Mouse (Mus musculus): ENCODE results near the gene Tmem186. TPM values are rescaled to one million over a fixed set of nuclear protein-coding genes. Genes with fewer than 3 reads are reported as not detected.

Gene Tmem186
- total and polyA plus RNA-seq, 2 experiments from 2014 or later: 14.8 to 21.8 TPM

GRCm38 (mm10) chr16:8670041-8671035, 32.8 kb upstream of the Tmem186 start:
- Histone ChIP-seq H3K4me3 (ENCODE audit: low read depth, low read length) (peak overlapping the region; percentile 72), H3K4me1 (ENCODE audit: control insufficient read depth, insufficient read depth) (peaks cover 50% of the 10 kb centered on the region), H3K27me3 (ENCODE audit: control insufficient read depth, insufficient read depth, low read length) (no peaks in the 10 kb centered on the region), H3K27ac (ENCODE audit: low read depth) (peak overlapping the region; percentile 88), H3K4me2 (ENCODE audit: low read depth, low read length) (peak overlapping the region; percentile 79), H3K9ac (replicated peaks; ENCODE audit: low read depth, low read length) (peak overlapping the region; percentile 51), H3K9me3 (replicated peaks; ENCODE audit: control insufficient read depth, low read length) (no peaks in the 10 kb centered on the region), H3K36me3 (replicated peaks; ENCODE audit: control insufficient read depth, insufficient read depth, low read length) (no peaks in the 10 kb centered on the region)
- no peak for ATAC-seq (ENCODE audit: insufficient read depth, low read depth)
- DNase-seq (ENCODE audit: low spot score): no peak
- TF ChIP-seq EP300 (IDR thresholded peaks at IDR 0.05; ENCODE audit: low read depth) (no peak), CTCF (IDR thresholded peaks at IDR 0.05; ENCODE audit: low read depth) (no peak)
- 16% methylated on average over 15 of the region's 15 CpGs for WGBS

- H3K4me2 ChIP-seq (ENCODE audit: low read depth, low read length): peak overlapping the region; percentile 79
- ATAC-seq (ENCODE audit: insufficient read depth, low read depth) (no peak), DNase-seq (ENCODE audit: low spot score) (no peak)
- no peaks in the 10 kb centered on the region for H3K27me3 ChIP-seq (ENCODE audit: control insufficient read depth, insufficient read depth, low read length)
- no peaks in the 10 kb centered on the region for H3K36me3 ChIP-seq (replicated peaks; ENCODE audit: control insufficient read depth, insufficient read depth, low read length)
- H3K27ac ChIP-seq (ENCODE audit: low read depth): peak overlapping the region; percentile 30; the same call in 1 of the 2 replicates
- no peak overlapping the region for H3K4me3 ChIP-seq (ENCODE audit: low read depth, low read length)
- WGBS: 54% methylated on average over 5 of the region's 5 CpGs
- no peak for TF ChIP-seq CTCF (IDR thresholded peaks at IDR 0.05; ENCODE audit: low read depth)
- no peak for TF ChIP-seq EP300 (IDR thresholded peaks at IDR 0.05; ENCODE audit: low read depth)
- peaks cover 50% of the 10 kb centered on the region for H3K4me1 ChIP-seq (ENCODE audit: control insufficient read depth, insufficient read depth)
- H3K9ac ChIP-seq (replicated peaks; ENCODE audit: low read depth, low read length): no peak overlapping the region
- H3K9me3 ChIP-seq (replicated peaks; ENCODE audit: control insufficient read depth, low read length): no peaks in the 10 kb centered on the region
Measured at GRCm38 (mm10) chr16:8669432-8669831, 31.9 kb upstream of the Tmem186 start.

GRCm38 (mm10) chr16:8668386-8668785, 30.9 kb upstream of the Tmem186 start:
- H3K9me3 ChIP-seq (replicated peaks; ENCODE audit: control insufficient read depth, low read length): no peaks in the 10 kb centered on the region
- H3K27me3 ChIP-seq (ENCODE audit: control insufficient read depth, insufficient read depth, low read length): no peaks in the 10 kb centered on the region
- H3K4me1 ChIP-seq (ENCODE audit: control insufficient read depth, insufficient read depth): peaks cover 50% of the 10 kb centered on the region
- DNase-seq (ENCODE audit: low spot score) (no peak), ATAC-seq (ENCODE audit: insufficient read depth, low read depth) (no peak)
- H3K36me3 ChIP-seq (replicated peaks; ENCODE audit: control insufficient read depth, insufficient read depth, low read length): no peaks in the 10 kb centered on the region
- WGBS: 52% methylated on average over 2 of the region's 2 CpGs
- peak overlapping the region; percentile 81 for H3K27ac ChIP-seq (ENCODE audit: low read depth)
- TF ChIP-seq CTCF (IDR thresholded peaks at IDR 0.05; ENCODE audit: low read depth) (no peak), EP300 (IDR thresholded peaks at IDR 0.05; ENCODE audit: low read depth) (no peak)
- no peak overlapping the region for H3K4me2 ChIP-seq (ENCODE audit: low read depth, low read length)
- H3K4me3 ChIP-seq (ENCODE audit: low read depth, low read length): no peak overlapping the region
- no peak overlapping the region for H3K9ac ChIP-seq (replicated peaks; ENCODE audit: low read depth, low read length)

GRCm38 (mm10) chr16:8667814-8668213, 30.3 kb upstream of the Tmem186 start:
- H3K4me2 ChIP-seq (ENCODE audit: low read depth, low read length): peak overlapping the region; percentile 11; the same call in 1 of the 2 replicates
- ATAC-seq (ENCODE audit: insufficient read depth, low read depth): no peak

GRCm38 (mm10) chr16:8667261-8667660, 29.7 kb upstream of the Tmem186 start:
- peak overlapping the region; percentile 81 for H3K27ac ChIP-seq (ENCODE audit: low read depth)
- no peak overlapping the region for H3K4me3 ChIP-seq (ENCODE audit: low read depth, low read length)
- H3K4me1 ChIP-seq (ENCODE audit: control insufficient read depth, insufficient read depth): peaks cover 50% of the 10 kb centered on the region
- peak; percentile 46 for DNase-seq (ENCODE audit: low spot score)
- peak overlapping the region; percentile 11; the same call in 1 of the 2 replicates for H3K4me2 ChIP-seq (ENCODE audit: low read depth, low read length)
- H3K9me3 ChIP-seq (replicated peaks; ENCODE audit: control insufficient read depth, low read length): no peaks in the 10 kb centered on the region
- TF ChIP-seq EP300 (IDR thresholded peaks at IDR 0.05; ENCODE audit: low read depth) (no peak), CTCF (IDR thresholded peaks at IDR 0.05; ENCODE audit: low read depth) (no peak)
- 0 out of 2 replicates have a peak, but pooled peaks cover 6% of the 10 kb centered on the region for H3K36me3 ChIP-seq (replicated peaks; ENCODE audit: control insufficient read depth, insufficient read depth, low read length)
- H3K27me3 ChIP-seq (ENCODE audit: control insufficient read depth, insufficient read depth, low read length): no peaks in the 10 kb centered on the region
- WGBS: 52% methylated on average over 7 of the region's 7 CpGs
- no peak for ATAC-seq (ENCODE audit: insufficient read depth, low read depth)
- H3K9ac ChIP-seq (replicated peaks; ENCODE audit: low read depth, low read length): 0 out of 2 replicates have a peak overlapping the region, but pooled peaks have one; percentile 10

More at GRCm38 (mm10) chr16:8667814-8668213, 30.3 kb upstream of the Tmem186 start:
- no peak for DNase-seq (ENCODE audit: low spot score)
- no peak overlapping the region for H3K4me3 ChIP-seq (ENCODE audit: low read depth, low read length)
- peak overlapping the region; percentile 81 for H3K27ac ChIP-seq (ENCODE audit: low read depth)
- peaks cover 50% of the 10 kb centered on the region for H3K4me1 ChIP-seq (ENCODE audit: control insufficient read depth, insufficient read depth)
- 0 out of 2 replicates have a peak, but pooled peaks cover under 1% of the 10 kb centered on the region for H3K36me3 ChIP-seq (replicated peaks; ENCODE audit: control insufficient read depth, insufficient read depth, low read length)
- H3K9me3 ChIP-seq (replicated peaks; ENCODE audit: control insufficient read depth, low read length): no peaks in the 10 kb centered on the region
- H3K9ac ChIP-seq (replicated peaks; ENCODE audit: low read depth, low read length): 0 out of 2 replicates have a peak overlapping the region, but pooled peaks have one; percentile 10
- 58% methylated on average over 4 of the region's 4 CpGs for WGBS
- no peak for TF ChIP-seq CTCF (IDR thresholded peaks at IDR 0.05; ENCODE audit: low read depth)
- no peak for TF ChIP-seq EP300 (IDR thresholded peaks at IDR 0.05; ENCODE audit: low read depth)
- no peaks in the 10 kb centered on the region for H3K27me3 ChIP-seq (ENCODE audit: control insufficient read depth, insufficient read depth, low read length)

Data from heart, postnatal 0 days (tissue).